Mouse (Mus musculus) left cerebral cortex, adult 11 months (tissue): ENCODE measurements around the gene Zfp592.
"Not testable (repeated sequence)": the region's sequence is repeated elsewhere in the genome, so short reads cannot be mapped to it uniquely, and the experiment has no call there.

ENCODE experiments used
- DNase-seq: peaks from one replicate; pipeline ENCODE4 v3.0.0; 2022; ENCODE audit warnings: low spot score

Gene Zfp592

GRCm38 (mm10) chr7:80992980-80993833, at the start of gene Zfp592:
TSS of gene Zfp592 (plus strand) at chr7:80993681.
- peak; percentile 36 for DNase-seq

- DNase-seq = peak; percentile 92
Observed at GRCm38 (mm10) chr7:80947445-80948350, 45.8 kb upstream of the Zfp592 start, which contains the start of gene Sec11a. TSS of gene Sec11a (minus strand) at chr7:80947780.

DNA sequence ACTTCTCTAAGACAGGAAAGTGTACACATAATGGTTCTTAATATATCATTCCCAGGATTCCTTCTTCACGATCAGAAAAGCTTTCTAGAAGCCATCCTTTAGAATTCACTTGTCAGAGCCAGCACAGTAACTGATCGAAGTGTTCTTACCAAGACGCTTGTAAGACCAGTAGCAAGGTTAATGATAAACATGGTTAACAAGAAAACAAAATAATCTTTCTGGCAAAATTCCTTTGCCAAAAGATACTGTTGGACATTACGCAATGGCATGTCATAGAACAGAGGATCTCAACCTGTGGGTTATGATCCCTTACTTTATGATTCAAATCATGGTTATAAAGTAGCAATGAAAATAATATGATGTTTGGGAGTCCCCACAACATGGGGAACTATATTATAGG, 42.0 kb upstream of the Zfp592 start:
- DNase-seq = no peak

GRCm38 (mm10) chr7:80952140-80952539, 41.3 kb upstream of the Zfp592 start:
- DNase-seq = no peak

DNA sequence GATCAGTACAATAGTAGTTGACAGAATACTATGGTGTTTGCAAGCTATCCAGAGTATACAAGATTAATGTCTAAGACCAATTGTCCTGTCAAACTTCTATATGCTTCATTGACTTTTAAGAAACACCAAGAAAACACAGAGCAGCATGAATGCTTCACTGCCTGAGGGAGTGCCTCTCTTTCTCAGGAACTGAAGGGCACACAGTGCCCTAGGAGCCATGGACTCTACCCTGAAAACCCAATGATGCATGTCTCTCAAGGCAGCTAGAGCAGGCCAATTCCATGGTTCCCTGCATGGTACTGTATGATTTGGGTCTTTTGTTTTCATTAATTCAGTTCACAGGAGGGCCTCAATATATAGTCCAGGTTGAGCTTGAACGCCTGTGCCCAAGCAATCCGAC, 39.2 kb upstream of the Zfp592 start:
- DNase-seq = no peak

DNA sequence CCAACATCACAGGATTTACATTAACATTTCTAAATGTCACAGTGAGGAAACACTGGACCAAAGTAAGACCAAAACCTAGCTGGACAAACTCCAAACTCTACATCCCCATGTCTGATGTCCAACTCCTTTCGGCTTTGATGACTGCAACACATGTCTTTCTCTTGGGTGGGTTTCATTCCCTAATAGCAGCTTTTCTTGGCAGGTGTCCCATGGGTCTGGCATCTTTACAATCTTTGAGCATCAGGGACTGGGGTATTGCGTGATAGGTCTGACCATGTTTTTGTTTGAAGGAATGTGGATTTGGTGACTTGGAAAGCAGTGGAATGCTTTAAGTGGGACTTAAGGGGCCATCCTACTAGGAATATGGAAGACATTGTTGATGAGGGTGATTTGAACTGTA, 36.6 kb upstream of the Zfp592 start:
- DNase-seq = no peak

- DNase-seq = no peak
Observed at GRCm38 (mm10) chr7:80959003-80959402, 34.5 kb upstream of the Zfp592 start.

- DNase-seq = no peak
Observed at GRCm38 (mm10) chr7:80962799-80963198, 30.7 kb upstream of the Zfp592 start.

- DNase-seq = no peak
Observed at GRCm38 (mm10) chr7:80970913-80971312, 22.6 kb upstream of the Zfp592 start.

- no peak for DNase-seq
Observed at GRCm38 (mm10) chr7:80971419-80971818, 22.1 kb upstream of the Zfp592 start.

DNA sequence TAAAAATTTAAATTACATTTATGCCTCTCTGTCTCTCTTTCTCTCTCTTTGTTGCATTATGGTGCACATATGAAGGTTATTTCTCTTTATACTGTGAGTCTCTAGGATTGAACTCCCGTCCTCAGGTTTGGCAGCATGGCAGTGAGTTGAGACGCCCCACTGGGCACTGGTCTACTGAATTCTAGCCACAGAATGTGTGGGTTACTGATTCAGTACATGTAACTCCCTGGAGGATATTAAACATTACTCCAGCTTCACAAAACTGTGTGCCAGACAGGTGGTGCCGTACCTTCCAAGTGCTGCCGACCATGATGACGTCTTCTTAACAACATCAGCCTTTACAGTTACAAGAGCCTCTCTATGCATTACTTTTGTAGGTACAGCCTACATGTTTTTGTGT, 21.4 kb upstream of the Zfp592 start:
- DNase-seq = no peak

- not testable (repeated sequence) for DNase-seq
Observed at GRCm38 (mm10) chr7:80972920-80973637, 20.4 kb upstream of the Zfp592 start.

- not testable (repeated sequence) for DNase-seq
Observed at GRCm38 (mm10) chr7:80973638-80974015, 19.9 kb upstream of the Zfp592 start.

- DNase-seq = no peak
Observed at GRCm38 (mm10) chr7:80980566-80980965, 12.9 kb upstream of the Zfp592 start.

- DNase-seq = no peak
Observed at GRCm38 (mm10) chr7:80986458-80987187, 6.9 kb upstream of the Zfp592 start.

DNA sequence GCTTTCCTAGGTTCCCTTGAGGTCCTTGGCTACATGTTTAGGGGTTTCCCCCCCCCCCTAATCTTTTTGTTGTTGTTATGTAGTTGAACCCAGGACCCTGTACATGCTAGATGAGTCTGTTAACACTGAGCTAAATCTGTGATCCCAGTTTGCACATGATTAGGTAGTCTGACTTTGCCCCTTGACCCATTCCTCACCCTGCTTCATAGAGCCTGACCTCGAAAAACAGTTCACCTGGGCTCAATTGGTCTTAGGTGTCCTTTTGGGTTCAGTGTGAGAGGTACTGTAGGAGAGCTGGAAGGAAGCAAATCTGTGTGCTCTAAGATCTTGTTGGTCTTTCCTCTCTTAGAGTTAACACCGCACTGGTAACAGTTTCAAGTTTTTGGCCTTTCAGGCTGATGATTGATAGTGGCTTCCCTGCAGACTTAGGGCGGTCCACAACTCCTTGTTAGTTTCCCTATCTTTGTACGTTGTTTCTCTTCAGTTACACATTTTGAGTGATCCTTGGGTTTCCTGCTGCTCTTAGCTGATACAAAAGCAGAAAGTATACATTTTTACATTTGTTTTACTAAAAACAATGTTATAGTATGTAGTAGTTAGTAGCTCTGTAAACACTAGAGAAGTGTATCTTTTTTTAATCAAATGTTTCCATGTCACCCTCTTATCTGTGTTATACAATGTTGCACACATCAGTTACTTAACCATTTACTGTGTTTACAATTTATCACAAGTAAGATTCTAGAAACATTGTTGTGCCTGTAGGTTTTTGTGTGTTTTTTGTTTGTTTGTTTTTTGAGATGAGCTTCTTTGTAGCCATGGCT, 5.5 kb upstream of the Zfp592 start:
- no peak for DNase-seq

GRCm38 (mm10) chr7:80990276-80990675, 3.2 kb upstream of the Zfp592 start:
- DNase-seq = no peak

- no peak for DNase-seq
Observed at GRCm38 (mm10) chr7:80991589-80991988, 1.9 kb upstream of the Zfp592 start.

DNA sequence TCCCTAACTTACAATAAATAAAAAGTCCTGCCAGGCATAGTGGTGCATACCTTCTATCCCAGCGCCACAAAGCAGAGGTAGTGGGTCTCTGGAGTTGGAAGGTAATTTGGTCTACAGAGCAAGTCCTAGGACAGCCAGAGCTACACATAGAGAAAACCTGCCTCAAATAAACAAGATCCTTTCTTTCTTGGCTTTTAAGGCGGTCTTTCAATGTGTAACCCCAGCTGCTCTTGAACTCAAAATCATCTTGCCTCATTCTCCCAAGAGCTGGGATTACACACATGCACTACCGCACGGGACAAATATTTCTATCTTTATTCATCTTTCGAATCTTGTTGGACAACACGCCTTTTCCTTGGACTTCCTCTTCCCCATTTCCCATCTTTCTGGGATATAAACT, 1.4 kb upstream of the Zfp592 start:
- DNase-seq = no peak

- DNase-seq = no peak
Observed at GRCm38 (mm10) chr7:80992631-80992979, 876 bp upstream of the Zfp592 start.
